Mouse (Mus musculus): ENCODE measurements around the gene Pik3r5.

The Pik3r5 gene

GRCm38 (mm10) chr11:68483213-68483612, 51.3 kb downstream of the Pik3r5 start:
- CTCF ChIA-PET: interaction anchor here (2.6 kb wide), 1 partner anchor 66 kb away, joined by 13 read pairs; no protein-coding TSS in a partner anchor

- CTCF ChIA-PET: interaction anchor here (0.9 to 2.6 kb wide), 3 partner anchors 50 to 68 kb away, joined by 4 to 13 read pairs (median 10); no protein-coding TSS in a partner anchor
Measured at GRCm38 (mm10) chr11:68484431-68484830, 52.5 kb downstream of the Pik3r5 start.

- CTCF ChIA-PET: interaction anchor here (0.6 to 2.6 kb wide), 5 partner anchors 51 to 104 kb away, joined by 3 to 13 read pairs (median 5); no protein-coding TSS in a partner anchor
Measured at GRCm38 (mm10) chr11:68485206-68485942, 53.5 kb downstream of the Pik3r5 start.

- CTCF ChIA-PET: no interaction called here
Measured at GRCm38 (mm10) chr11:68486093-68486492, 54.2 kb downstream of the Pik3r5 start.

- CTCF ChIA-PET: no interaction called here
Measured at GRCm38 (mm10) chr11:68487720-68488119, 55.8 kb downstream of the Pik3r5 start.

- CTCF ChIA-PET: no interaction called here
Measured at GRCm38 (mm10) chr11:68488256-68488824, 56.4 kb downstream of the Pik3r5 start.

GRCm38 (mm10) chr11:68489236-68489635, 57.3 kb downstream of the Pik3r5 start:
- CTCF ChIA-PET: interaction anchor here (1.0 kb wide), 1 partner anchor 15 kb away, joined by 3 read pairs; no protein-coding TSS in a partner anchor

- CTCF ChIA-PET: no interaction called here
Measured at GRCm38 (mm10) chr11:68492592-68492991, 60.7 kb downstream of the Pik3r5 start.

- CTCF ChIA-PET: no interaction called here
Measured at GRCm38 (mm10) chr11:68493760-68494159, 61.8 kb downstream of the Pik3r5 start.

- CTCF ChIA-PET: no interaction called here
Measured at GRCm38 (mm10) chr11:68497081-68497480, 65.2 kb downstream of the Pik3r5 start.

GRCm38 (mm10) chr11:68498517-68498916, 66.6 kb downstream of the Pik3r5 start:
- CTCF ChIA-PET: no interaction called here

GRCm38 (mm10) chr11:68498999-68499699, 67.2 kb downstream of the Pik3r5 start:
- CTCF ChIA-PET: interaction anchor here (0.6 kb wide), 1 partner anchor 13 kb away, joined by 6 read pairs; no protein-coding TSS in a partner anchor

- CTCF ChIA-PET: no interaction called here
Measured at GRCm38 (mm10) chr11:68500949-68501350, 69.0 kb downstream of the Pik3r5 start.

- CTCF ChIA-PET: no interaction called here
Measured at GRCm38 (mm10) chr11:68502408-68502807, 70.5 kb downstream of the Pik3r5 start.

- CTCF ChIA-PET: no interaction called here
Measured at GRCm38 (mm10) chr11:68502902-68503629, 71.1 kb downstream of the Pik3r5 start, which contains the start of gene Pik3r6. Pik3r6 (plus strand) TSS chr11:68503019.

GRCm38 (mm10) chr11:68504913-68505312, 73.0 kb downstream of the Pik3r5 start:
- CTCF ChIA-PET: no interaction called here

- CTCF ChIA-PET: interaction anchor here (0.6 kb wide), 1 partner anchor 333 kb away, joined by 3 read pairs; no protein-coding TSS in a partner anchor
Measured at GRCm38 (mm10) chr11:68507246-68507645, 75.3 kb downstream of the Pik3r5 start.

- CTCF ChIA-PET: no interaction called here
Measured at GRCm38 (mm10) chr11:68508619-68509018, 76.7 kb downstream of the Pik3r5 start.

GRCm38 (mm10) chr11:68509194-68509593, 77.3 kb downstream of the Pik3r5 start:
- CTCF ChIA-PET: no interaction called here

GRCm38 (mm10) chr11:68513969-68514368, 82.0 kb downstream of the Pik3r5 start:
- CTCF ChIA-PET: no interaction called here

GRCm38 (mm10) chr11:68519362-68519761, 87.4 kb downstream of the Pik3r5 start:
- CTCF ChIA-PET: no interaction called here

- CTCF ChIA-PET: no interaction called here
Measured at GRCm38 (mm10) chr11:68519815-68520214, 87.9 kb downstream of the Pik3r5 start.

All from spleen, embryonic (tissue).